ENCODE assay signal across 12 mouse cellular contexts in the genomic region with DNA sequence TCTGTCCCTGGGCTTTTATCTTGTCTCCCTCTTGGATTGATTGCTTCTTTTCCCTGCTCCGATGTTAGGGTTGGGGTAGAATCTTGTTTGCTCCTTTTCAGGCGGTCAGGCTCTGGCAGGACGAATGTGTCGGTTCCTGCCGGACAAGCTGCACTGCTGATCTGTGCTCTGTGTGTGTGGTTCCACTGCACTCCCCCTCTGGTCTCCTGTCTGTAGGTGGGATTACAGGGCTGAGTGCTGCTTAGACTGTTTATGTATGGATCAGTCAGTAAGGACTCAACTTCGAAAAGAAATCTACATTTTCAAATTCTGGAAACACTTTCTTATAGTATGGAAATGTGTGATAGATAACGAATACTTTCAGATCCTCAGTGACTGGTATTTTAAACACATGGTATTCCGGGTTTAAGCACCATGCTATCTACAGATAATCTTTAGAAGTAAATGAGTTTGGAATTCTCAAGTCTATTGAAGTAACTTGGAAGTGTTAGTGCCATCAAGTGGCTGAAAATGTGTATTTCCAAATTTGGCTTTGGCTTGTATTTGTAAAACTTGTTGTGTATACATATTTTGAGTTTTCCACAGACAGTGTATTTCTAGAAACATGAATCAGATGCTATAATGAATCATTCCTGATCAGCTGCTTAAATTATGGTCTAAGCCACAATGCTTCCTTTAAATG. TPM values are rescaled to one million over a fixed set of nuclear protein-coding genes. Genes with fewer than 3 reads are reported as not detected.
DNase-seq lines count a peak whose midpoint lies in the region; ATAC-seq and TF ChIP-seq lines count a peak whose summit lies in the region.
"Had no signal": no experiment of that assay in that cellular context is flagged by ENCODE, and none has a peak within 500 bp of the region (broad histone marks: within the 10 kb centered on the region; RNA-seq: fewer than 3 reads in every experiment).

No protein-coding gene starts in this region.

- WGBS in forebrain, postnatal 0 days = 84% methylated on average over 8 of the region's 8 CpGs
- 93% methylated on average over 8 of the region's 8 CpGs for WGBS in forebrain, embryonic 10.5 days
- 82% methylated on average over 8 of the region's 8 CpGs for WGBS in intestine, embryonic 15.5 days

- TF ChIP-seq POLR2A in MEL (IDR thresholded peaks at IDR 0.05; ENCODE audit: control insufficient read depth in 1 of 2, insufficient read depth in 1 of 2, low read depth in 1 of 2, low read length in 2 of 2, poor library complexity in 1 of 2) = no peak

- peak; percentile 62 for TF ChIP-seq CTCF in forebrain, postnatal 0 days (IDR thresholded peaks at IDR 0.05; ENCODE audit: low read depth)
- peak in 1 of 3 experiments; percentile 43; a peak in 2 of 6 replicates for TF ChIP-seq CTCF in MEL (IDR thresholded peaks at IDR 0.05 in 2 of 3, conservative IDR thresholded peaks at IDR 0.05 in 1 of 3; ENCODE audit: control insufficient read depth in 1 of 3, insufficient read depth in 1 of 3, low read depth in 2 of 3, low read length in 3 of 3, poor library complexity in 1 of 3, severe bottlenecking in 1 of 3)

- no peaks in the 10 kb centered on the region; the same call in 1 of the 2 replicates for H3K79me2 ChIP-seq in MEL (ENCODE audit: control insufficient read depth, insufficient read depth, low read length, poor library complexity)

- peak; percentile 30 for TF ChIP-seq RAD21 in MEL (IDR thresholded peaks at IDR 0.05; ENCODE audit: low read depth, low read length)

- no peak for TF ChIP-seq EP300 in MEL (IDR thresholded peaks at IDR 0.05; ENCODE audit: low read depth in 1 of 2, low read length in 2 of 2)

- H3K36me3 ChIP-seq in forebrain, postnatal 0 days (ENCODE audit: insufficient read depth) = peaks cover 49% of the 10 kb centered on the region
- H3K36me3 ChIP-seq in forebrain, embryonic 10.5 days (replicated peaks) = peaks cover 86% of the 10 kb centered on the region
- peaks cover 0 to 43% of the 10 kb centered on the region in 2 experiments; a peak in 2 of 4 replicates for H3K36me3 ChIP-seq in MEL (ENCODE audit: control insufficient read depth in 1 of 2, insufficient read depth in 2 of 2, low read length in 2 of 2)
- peaks cover 9% of the 10 kb centered on the region; the same call in 1 of the 2 replicates for H3K36me3 ChIP-seq in intestine, embryonic 15.5 days

- no peak overlapping the region for H3K4me2 ChIP-seq in forebrain, postnatal 0 days (ENCODE audit: low read depth)
- H3K4me2 ChIP-seq in intestine, embryonic 15.5 days (replicated peaks) = no peak overlapping the region
- H3K4me2 ChIP-seq: limb, embryonic 15.5 days had no signal

- H3K9ac ChIP-seq in forebrain, postnatal 0 days = no peak overlapping the region
- no peak overlapping the region for H3K9ac ChIP-seq in MEL (ENCODE audit: control insufficient read depth, low read depth, low read length, poor library complexity, severe bottlenecking)
- H3K9ac ChIP-seq in intestine, embryonic 15.5 days = no peak overlapping the region
- H3K9ac ChIP-seq: limb, embryonic 15.5 days had no signal

- H3K4me3 ChIP-seq in forebrain, postnatal 0 days (ENCODE audit: low read depth, low read length) = no peak overlapping the region
- no peak overlapping the region for H3K4me3 ChIP-seq in forebrain, embryonic 10.5 days
- no peak overlapping the region for H3K4me3 ChIP-seq in MEL (ENCODE audit: control insufficient read depth in 1 of 2, insufficient read depth in 1 of 2, low read depth in 2 of 2, low read length in 2 of 2)
- no peak overlapping the region for H3K4me3 ChIP-seq in intestine, embryonic 15.5 days (replicated peaks)
- H3K4me3 ChIP-seq: limb, embryonic 15.5 days; myocyte had no signal

- peak; percentile 66; the same call in 1 of the 2 replicates for ATAC-seq in forebrain, postnatal 0 days
- ATAC-seq in intestine, embryonic 15.5 days = no peak
- ATAC-seq: inflammation-experienced regulatory T-cells, adult 6 months had no signal

- H3K9me3 ChIP-seq in forebrain, postnatal 0 days (ENCODE audit: low read length) = no peaks in the 10 kb centered on the region
- no peaks in the 10 kb centered on the region for H3K9me3 ChIP-seq in forebrain, embryonic 10.5 days
- H3K9me3 ChIP-seq in MEL (replicated peaks; ENCODE audit: insufficient read depth, low read length) = no peaks in the 10 kb centered on the region
- no peaks in the 10 kb centered on the region for H3K9me3 ChIP-seq in intestine, embryonic 15.5 days
- H3K9me3 ChIP-seq: limb, embryonic 15.5 days had no signal

- H3K27me3 ChIP-seq in forebrain, postnatal 0 days (ENCODE audit: insufficient read depth, low read length) = no peaks in the 10 kb centered on the region
- no peaks in the 10 kb centered on the region for H3K27me3 ChIP-seq in forebrain, embryonic 10.5 days (ENCODE audit: poor library complexity, severe bottlenecking)
- H3K27me3 ChIP-seq in MEL (ENCODE audit: control insufficient read depth in 1 of 2, insufficient read depth in 2 of 2, low read length in 2 of 2) = no peaks in the 10 kb centered on the region
- H3K27me3 ChIP-seq in intestine, embryonic 15.5 days (replicated peaks) = no peaks in the 10 kb centered on the region
- H3K27me3 ChIP-seq: limb, embryonic 15.5 days had no signal

- no peaks in the 10 kb centered on the region for H3K4me1 ChIP-seq in forebrain, postnatal 0 days (ENCODE audit: insufficient read depth)
- no peaks in the 10 kb centered on the region for H3K4me1 ChIP-seq in forebrain, embryonic 10.5 days
- H3K4me1 ChIP-seq in MEL (ENCODE audit: control insufficient read depth in 1 of 2, insufficient read depth in 2 of 2, low read length in 2 of 2) = no peaks in the 10 kb centered on the region
- no peaks in the 10 kb centered on the region for H3K4me1 ChIP-seq in intestine, embryonic 15.5 days (replicated peaks)
- H3K4me1 ChIP-seq: limb, embryonic 15.5 days had no signal

- no peak overlapping the region for H3K27ac ChIP-seq in forebrain, postnatal 0 days (ENCODE audit: low read depth, low read length)
- H3K27ac ChIP-seq in forebrain, embryonic 10.5 days = no peak overlapping the region
- H3K27ac ChIP-seq in MEL (ENCODE audit: control insufficient read depth, low read depth, low read length) = no peak overlapping the region
- no peak overlapping the region for H3K27ac ChIP-seq in intestine, embryonic 15.5 days
- H3K27ac ChIP-seq: limb, embryonic 15.5 days had no signal

- peak; percentile 66 for DNase-seq in forebrain, postnatal 0 days
- no peak for DNase-seq in forebrain, embryonic 10.5 days (ENCODE audit: extremely low spot score, low spot score)
- peak; percentile 29 to 49 for DNase-seq in left cerebral cortex, postnatal 14 days (ENCODE audit: low spot score in 2 of 2)
- no peak for DNase-seq in left cerebral cortex, postnatal 36 days (ENCODE audit: low spot score in 2 of 2)
- peak; percentile 26 for DNase-seq in MEL (ENCODE audit: low read depth, low spot score)
- DNase-seq in brain, embryonic 18.5 days (ENCODE audit: low read depth, low spot score) = peak; percentile 8
- DNase-seq: gastrocnemius, postnatal 25 days; thymus, postnatal 14 days had no signal

- intact Hi-C loops in left cerebral cortex, postnatal 14 days (cut with DNase I) = loop anchor here (2.0 kb wide), 1 partner anchor 769 kb away; no protein-coding TSS in a partner anchor
- intact Hi-C loops in left cerebral cortex, postnatal 36 days (cut with DNase I) = loop anchor here (5.0 kb wide), 1 partner anchor 769 kb away; no protein-coding TSS in a partner anchor

TF ChIP-seq in MEL, 35 proteins besides CTCF, POLR2A, EP300 and RAD21:
- TF ChIP-seq ZKSCAN1 (IDR thresholded peaks at IDR 0.05; ENCODE audit: low read depth, low read length) (no peak), BHLHE40 (IDR thresholded peaks at IDR 0.05; ENCODE audit: borderline replicate concordance, low read depth, low read length) (no peak), HCFC1 (IDR thresholded peaks at IDR 0.05; ENCODE audit: low read depth, low read length) (no peak), ELF1 (IDR thresholded peaks at IDR 0.05; ENCODE audit: low read depth, low read length) (no peak), USF1 (IDR thresholded peaks at IDR 0.05; ENCODE audit: low read depth, low read length) (no peak), SMC3 (IDR thresholded peaks at IDR 0.05; ENCODE audit: low read depth, low read length) (peak; percentile 43; the same call in 1 of the 2 replicates), TBP (IDR thresholded peaks at IDR 0.05; ENCODE audit: low read depth, low read length) (no peak), TCF12 (IDR thresholded peaks at IDR 0.05; ENCODE audit: low read depth, low read length) (no peak)

RNA-seq across cellular contexts. Expression of gene Shprh, which starts 26.7 kb away (rescaled TPM):
- 29.7 and 31.8 TPM in 2 replicates for total RNA-seq in forebrain, postnatal 0 days (2014; rRNA removed)
- polyA plus RNA-seq in forebrain, postnatal 0 days (2015; fragmentation: Nextera tagmentation; extraction: Ambion mirVana) = 7.3 and 12.7 TPM in 2 replicates
- 19.5 and 20.8 TPM in 2 replicates for polyA plus RNA-seq in forebrain, embryonic 10.5 days (2016; fragmentation: Nextera tagmentation; extraction: Ambion mirVana)
- total RNA-seq in left cerebral cortex, postnatal 14 days (2021) = 10 to 100 TPM; 45.7 to 48.5 TPM
- total RNA-seq in left cerebral cortex, postnatal 36 days (2021) = 10 to 100 TPM; 41.3 to 46.8 TPM
- 11.0 and 14.3 TPM in 2 replicates for total RNA-seq in MEL (2012; rRNA removed)
- polyA plus RNA-seq in MEL (2012; ENCODE audit: insufficient read depth in 1 of 2, insufficient read length in 2 of 2, low read depth in 1 of 2, low replicate concordance in 2 of 2, missing spikeins in 1 of 2) = 10 to 100 TPM in 1 of 2 experiments, not detected in 1; 13.3 TPM
- 12.3 and 12.6 TPM in 2 replicates for polyA plus RNA-seq in intestine, embryonic 15.5 days (2015; fragmentation: Nextera tagmentation; extraction: Ambion mirVana)

Comparison
In these comparisons a context has a peak if more than half of its experiments do, and no peak if none do; other contexts are left out.
1. DNase-seq: peak in forebrain, postnatal 0 days (single experiment), left cerebral cortex, postnatal 14 days (2 of 2), MEL (single experiment) and brain, embryonic 18.5 days (single experiment); none in forebrain, embryonic 10.5 days (single experiment) and left cerebral cortex, postnatal 36 days (0 of 2).